Mouse (Mus musculus) left cerebral cortex, adult 8-10 months (tissue): ENCODE results near the gene Gmnn. TPM values are rescaled to one million over a fixed set of nuclear protein-coding genes. Genes with fewer than 3 reads are reported as not detected.
"Not testable (repeated sequence)": the region's sequence is repeated elsewhere in the genome, so short reads cannot be mapped to it uniquely, and the experiment has no call there.

Source experiments
- DNase-seq, 2 experiments: peaks; one replicate each; pipeline ENCODE4 v3.0.0; 2022; ENCODE audit warnings: low spot score in 2 of 2
- total RNA-seq, 4 experiments: library from RNA; stranded (reverse); gene quantifications; 2 replicates each; pipeline ENCODE4 v1.2.4; 2022

Gene Gmnn
- total RNA-seq: 1 to 10 TPM; 2.6 to 6.5 (median 5.6) TPM

DNA sequence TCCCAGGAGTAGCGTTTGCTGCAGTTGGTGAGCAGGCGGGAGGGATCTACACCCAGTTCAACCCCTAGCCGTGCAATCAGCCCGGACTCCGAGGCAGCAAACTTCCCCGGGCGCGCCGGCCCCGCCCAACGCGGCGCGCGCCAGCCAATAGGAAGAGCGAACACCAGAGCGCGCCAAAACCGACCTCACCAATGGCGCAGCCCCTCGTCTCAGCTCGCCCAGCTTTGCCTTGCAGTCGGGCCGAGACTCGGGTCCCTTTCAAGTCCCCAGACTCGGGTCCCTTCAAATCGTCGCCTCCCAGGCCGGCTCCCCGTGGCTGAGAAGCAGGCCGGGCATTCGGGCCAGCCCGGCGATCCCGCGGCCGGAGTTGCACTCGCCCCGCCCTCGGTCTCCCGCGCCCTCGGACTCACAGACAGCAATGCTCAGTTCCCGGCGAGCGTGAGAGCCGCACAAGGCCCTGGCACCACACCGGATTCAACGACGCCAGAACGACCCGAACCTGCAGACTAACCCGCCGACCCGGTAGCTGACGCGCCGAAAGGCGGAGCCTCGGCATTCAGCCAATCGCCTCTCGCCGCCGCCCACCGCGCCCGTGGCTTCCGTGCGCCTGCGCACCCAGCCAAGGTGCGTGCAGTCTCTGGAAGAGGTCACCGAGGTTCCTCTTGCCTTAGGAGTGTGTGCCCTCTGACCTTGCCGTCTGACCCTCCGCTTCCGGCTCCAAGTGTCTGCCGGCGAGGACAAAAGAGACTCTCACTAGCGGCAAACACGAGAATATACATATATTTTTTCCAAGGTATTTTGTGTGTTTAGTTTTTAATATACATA lies at the start of gene Gmnn:
Gene Gmnn, minus strand, starts transcription at position 521 of the 825 bp plus-strand sequence.
- DNase-seq: peak; percentile 75 to 76

DNA sequence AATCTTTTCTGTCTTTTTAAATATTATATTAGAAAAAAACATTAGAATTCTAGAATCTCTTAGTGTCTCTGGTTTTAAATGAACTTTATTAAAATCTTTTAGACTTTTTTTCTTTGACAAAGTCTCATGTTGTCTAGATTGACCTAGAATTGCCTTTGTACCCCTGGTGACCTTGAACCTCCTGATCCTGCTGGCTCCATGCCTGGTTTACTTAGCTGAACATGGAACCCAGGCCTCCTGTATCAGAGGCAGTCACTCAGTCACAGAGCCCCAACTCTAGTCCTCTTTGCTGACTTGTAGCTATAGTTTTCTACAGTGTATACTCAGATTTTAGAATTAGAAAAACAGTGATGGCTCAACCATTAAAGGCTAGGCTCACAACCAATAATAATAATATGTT lies 44.4 kb upstream of the Gmnn start:
- DNase-seq: no peak

DNA sequence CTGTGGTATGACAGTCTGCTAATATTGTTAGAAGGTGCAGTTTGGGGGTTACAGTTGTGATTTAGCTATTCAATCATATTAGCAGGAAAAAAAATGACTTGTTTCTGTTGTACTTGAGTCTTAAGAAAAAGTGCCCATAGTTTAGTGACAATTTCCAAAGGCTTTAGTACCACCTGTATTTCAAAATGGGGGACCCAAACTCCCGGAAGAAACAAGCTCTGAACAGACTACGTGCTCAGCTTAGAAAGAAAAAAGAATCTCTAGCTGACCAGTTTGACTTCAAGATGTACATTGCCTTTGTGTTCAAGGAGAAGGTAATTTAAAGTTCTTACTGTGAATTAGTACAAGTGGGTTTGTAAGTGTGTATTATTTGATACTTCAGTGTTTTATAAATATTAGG lies 41.5 kb upstream of the Gmnn start:
- DNase-seq: no peak

DNA sequence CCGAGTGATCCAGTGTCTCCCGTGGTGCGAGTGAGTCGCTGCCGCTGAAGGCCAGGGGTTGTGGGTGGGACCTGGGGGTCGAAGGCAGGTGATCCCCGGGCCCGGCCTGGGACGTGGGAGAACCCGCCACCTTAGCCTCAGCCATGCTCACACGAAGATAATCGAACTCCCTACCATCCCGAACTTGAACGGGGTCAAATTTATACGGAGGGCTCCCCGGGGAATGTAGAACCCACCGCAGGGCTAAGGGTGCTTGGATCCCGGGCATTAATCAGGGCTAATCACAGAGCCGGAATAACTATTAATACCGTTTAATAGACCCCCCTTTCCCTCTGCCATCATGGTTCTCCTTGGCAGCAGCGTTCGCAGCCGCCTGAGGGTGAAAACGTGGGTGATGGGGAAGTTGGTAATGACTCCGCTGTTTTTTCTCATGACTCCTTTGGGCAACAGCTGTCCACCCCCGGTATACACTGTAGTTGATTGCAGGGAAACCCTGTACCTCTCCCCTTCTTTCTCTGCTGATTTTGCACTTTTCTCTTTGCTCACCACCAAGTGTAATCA lies 40.5 kb upstream of the Gmnn start:
- peak; percentile 17 to 22 for DNase-seq

DNA sequence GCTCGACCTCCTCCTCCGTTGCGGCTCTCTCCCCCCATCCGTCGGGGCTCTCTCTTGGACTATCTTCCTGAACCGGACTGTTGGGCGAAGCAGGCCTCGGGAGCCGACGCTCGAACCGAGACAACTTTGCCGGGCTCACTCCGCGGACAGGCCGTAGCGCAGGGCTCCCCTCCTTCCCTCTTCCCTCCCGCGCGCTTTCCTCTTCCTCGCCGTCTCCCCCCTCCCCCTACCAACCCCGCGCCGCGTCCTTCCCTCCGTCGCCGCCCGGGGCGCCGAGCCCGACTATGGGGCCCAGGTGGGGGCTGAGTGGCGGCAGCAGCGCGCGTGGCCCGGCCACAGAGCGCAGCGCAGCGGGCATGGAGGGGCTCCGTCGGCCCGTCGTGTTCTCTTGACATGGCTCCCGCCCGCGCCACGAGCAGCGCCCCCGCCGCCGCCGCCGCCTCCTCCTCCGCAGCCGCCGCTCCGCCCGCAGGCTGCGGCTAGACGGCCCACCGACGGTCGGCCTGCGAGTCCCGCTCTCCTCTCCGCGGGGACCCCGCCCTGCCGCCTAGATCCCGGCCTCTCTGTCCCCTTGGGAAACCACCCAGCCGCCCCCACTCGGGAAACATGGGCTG lies 39.7 kb upstream of the Gmnn start, which contains the start of gene BC005537:
Gene BC005537, plus strand, starts transcription at position 350 of the 614 bp plus-strand sequence.
- DNase-seq: peak; percentile 24 to 36

DNA sequence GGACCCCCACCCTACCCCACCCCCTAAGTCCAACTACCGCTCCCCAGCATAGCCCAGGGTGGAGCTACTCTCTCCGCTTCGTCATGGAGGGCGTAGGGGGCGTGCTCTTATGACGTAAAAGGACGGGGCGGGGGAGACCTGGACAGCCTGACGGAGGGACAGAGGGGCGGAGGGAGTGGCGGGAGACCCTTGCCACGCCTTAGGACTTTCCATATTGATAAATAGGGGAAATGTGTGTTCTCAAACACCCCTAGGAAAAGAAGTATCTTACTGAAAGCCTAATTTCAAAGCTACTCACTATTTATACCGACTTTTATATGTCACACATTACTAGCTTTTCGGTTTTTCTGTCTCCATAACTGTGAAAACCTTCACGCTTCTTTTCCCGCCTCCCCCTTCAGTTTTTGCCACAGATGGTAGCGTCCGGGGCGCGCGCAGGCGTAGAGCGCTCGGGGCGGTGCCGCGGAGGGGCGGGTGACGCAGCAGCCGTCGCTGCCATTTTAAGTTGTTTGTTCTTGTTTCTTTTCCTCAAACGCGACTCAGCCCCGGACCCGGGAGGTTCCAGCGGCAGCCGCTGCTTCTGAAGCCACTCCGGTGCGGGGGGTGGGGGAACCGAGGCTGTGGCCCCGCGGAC lies 39.1 kb upstream of the Gmnn start:
- peak; percentile 91 to 96 for DNase-seq

DNA sequence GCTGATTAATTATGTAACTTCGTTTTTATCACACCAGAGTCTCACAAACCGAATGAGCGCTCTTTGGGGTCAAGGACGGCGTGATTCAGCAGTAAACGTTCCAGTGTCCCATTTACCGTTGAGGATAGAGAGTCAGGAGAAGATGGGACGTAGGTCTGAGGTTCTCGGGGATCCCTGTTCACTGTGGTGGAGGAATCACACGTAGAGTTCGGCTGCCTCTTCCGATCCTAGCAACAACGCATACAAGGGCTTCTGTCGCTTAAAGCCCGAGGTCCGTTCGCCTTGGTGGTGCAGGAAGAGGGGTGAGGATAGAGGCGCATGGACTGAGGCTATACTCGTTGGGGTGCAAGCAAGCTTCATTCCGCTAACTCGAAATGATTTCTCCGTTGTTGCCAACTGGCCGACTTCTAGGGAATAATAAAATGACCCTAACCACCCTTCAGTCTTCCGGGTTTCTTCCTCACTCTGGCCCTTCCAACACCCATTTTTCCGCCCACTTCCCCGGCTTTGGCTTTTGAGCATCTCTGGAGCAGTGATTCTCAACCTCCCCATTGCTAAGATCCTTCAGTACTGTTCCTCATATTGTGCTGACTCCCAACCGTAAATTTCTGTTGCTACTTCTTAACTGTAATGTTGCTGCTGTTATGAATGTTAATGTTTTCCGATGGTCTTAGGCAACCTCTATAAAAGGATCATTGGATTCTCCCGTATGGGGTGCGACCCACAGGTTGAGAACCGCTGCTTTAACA lies 38.4 kb upstream of the Gmnn start:
- DNase-seq: peak; percentile 32 to 61

DNA sequence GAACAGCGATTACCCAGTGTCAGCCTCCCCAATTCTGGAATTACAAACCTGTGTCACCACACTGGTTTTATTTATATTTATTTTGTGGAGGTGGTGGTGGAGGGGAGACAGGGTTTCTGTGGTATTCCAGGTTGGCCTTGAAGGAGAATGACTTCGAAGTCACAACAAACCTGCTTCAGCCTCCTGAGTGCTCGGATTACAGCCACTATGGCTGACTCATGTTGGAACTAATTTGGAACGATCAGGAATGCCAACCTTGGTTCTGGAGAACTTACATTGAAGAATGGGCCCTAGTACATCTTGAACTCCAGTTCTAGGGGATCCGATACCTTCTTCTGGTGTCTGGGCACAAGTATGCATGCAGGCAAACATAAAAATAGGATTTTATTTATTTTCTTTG lies 37.7 kb upstream of the Gmnn start:
- no peak for DNase-seq

DNA sequence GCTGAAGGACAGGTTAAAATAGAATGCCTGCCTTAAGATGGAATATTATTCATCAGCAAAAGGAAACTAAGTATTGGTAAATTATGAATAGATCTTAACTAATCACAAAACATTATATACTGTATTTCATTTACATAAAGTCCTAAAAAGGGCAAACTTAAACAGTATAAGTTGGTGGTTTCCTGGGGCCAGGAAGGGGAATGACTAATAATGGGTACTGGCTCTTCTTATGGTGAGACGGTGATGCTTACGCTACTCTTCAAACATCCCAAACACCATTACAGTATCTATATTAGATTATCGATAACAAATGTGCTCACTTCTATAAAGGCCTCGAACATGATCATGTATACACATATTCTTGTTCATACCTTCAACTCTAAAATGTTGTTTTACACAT lies 37.0 kb upstream of the Gmnn start:
- no peak for DNase-seq

DNA sequence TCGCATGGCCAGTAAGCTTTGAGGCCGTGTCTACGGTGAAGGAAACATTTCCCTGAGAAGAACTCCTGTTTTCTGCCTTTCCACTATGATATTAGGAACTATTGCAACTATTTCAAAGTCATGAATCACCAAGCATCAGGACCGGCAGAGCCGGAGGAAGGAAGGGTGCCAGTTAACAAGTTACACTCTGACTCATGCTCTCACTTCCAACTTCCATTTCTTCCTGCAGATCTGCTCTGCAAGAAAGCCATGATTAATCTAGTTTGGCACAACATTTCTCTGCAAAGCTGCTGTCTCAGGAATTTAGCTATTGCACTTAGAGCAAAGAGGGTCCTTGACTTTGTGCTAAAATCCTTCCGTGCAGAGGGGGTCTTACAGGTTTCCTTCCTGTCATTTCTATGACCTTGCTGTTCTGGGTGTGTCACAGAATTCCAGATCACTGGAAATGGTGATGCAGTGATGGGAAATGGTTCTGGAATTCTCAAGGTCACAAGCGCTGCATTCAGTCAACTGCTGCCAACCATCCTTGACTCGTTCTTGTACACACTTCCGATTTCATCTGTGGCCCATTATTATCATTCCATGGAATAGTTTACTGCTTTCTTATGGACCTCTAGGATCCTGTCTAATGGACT lies 30.8 kb upstream of the Gmnn start:
- DNase-seq: peak in 1 of 2 experiments; percentile 24

DNA sequence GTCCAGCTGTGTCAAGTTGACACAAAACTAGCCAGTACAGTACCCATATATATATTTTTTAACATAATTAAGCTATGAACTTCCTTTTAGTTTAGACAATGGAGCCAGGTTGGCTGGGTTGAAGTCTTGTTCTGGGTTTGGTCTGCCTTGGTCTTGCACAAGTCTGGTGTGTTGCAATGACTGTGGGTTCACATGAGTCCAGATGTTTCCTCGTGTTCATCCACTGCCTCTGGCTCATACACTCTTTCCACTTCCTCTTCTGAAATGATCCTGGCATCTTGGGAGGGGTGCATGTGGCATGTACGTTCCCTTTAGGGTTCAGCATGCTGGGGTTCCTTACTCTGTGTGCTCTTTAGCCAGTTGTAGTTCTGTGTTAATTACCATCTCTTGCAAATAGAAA lies 29.6 kb upstream of the Gmnn start:
- DNase-seq: no peak

DNA sequence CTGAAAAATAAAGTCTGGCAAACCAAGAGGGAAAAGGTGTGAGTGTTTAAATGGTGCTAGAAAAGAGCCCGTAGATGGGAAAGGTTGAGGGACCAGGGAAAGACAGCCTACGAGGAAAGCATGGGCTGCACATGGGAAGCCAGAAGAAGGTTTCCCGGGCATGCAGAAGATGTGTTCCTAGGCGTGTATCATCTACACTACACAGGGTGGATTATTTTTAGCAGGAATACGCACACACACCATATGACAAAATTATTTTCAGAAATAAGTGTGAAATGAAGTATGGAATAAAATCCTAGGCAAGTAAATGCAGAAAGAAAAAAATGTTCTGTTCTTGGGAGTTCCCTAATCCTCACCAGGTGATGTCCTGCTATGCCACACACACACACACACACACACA lies 25.8 kb upstream of the Gmnn start:
- DNase-seq: no peak

DNA sequence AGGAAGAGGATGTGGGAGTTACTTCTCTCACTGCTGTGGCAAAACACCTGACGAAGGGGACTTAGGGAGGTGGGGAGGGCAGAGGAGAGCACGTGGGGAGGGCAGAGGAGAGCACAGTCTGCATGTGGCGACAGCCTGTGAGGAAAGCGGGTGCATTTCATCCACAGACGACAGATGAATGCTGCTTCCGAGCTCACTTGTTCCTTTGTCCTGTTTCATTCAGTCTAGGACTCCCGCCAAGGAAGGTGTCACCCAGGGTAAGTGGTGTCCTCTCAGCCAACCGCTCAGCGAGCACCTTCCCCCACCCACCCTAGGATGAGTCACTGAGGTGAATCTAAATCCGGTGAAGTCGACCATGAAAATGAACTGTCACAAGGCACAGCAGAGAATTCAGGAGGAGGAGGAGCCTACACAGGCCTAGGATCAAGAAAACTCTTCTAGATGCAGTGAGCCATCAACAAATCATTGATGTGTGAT lies 24.3 kb upstream of the Gmnn start:
- DNase-seq: peak in 1 of 2 experiments; percentile 61

DNA sequence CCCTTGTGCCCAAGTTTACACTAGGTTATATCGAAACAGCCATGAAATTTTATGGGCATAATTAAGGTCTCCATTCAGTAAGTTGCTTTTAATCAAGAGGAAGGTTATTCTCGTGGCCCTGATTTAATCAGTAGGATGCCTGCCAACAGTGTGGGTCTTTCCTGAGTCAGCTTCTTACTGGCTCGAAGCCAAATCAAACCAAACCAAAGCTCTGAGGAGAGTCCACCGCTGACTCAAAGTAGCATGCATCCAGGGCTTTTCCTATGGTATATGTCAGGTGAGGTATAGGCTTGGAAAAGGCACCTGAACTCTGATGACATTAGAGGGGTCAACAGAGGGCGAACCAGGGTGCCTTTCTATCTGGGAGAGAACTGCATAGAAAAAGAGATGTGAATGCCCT lies 20.2 kb upstream of the Gmnn start:
- no peak for DNase-seq

DNA sequence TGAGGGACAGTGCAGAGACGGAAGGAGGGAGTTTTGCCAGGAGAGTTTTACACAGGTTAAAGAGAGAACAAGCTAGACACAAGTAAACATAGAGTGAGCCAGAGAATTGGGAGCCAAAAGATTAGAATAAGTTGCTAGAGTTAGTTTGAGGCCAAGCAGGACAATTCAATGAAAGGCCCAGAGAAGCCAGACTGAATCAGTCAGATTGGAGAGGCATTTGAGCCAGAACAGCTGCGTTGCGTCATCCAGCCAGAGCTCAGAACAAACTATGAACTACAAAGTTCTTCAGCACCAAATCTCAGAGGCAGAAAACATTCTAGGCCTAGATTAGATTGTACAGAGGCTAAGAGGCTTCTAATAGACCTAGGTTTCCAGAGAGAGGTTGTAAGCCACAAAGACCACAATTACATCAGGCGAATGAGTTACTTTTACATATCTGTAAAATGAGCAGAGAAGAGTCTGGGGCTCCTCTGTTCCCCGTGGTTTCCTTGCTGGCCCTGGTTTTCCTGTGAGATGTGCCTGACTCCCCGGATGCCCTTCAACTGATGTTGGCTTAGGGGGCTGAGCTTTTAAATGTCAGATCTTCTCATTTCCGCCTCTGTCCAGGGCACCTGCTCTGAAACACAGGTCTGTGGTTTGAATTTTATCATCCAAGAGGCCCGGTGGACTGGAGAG lies 17.1 kb upstream of the Gmnn start:
- no peak for DNase-seq

DNA sequence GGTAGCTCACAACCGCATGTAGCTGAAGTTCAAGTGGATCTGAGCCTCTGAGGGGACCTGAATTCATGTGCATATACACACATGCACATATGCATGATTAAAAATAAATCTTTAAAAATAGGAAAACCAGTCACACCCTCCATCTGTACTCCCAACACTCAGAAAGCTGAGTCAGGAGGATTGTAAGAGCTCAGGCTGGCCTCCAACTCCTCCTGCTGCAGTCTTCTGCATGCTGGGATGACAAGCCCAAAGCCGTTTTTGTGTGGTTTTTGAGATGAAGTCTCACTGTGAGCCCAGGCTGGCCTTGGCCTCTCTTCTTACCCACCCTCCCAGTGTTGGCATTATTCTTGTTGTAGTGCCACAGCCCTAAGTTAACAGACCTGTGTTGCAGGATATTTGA lies 16.3 kb upstream of the Gmnn start:
- no peak for DNase-seq

DNA sequence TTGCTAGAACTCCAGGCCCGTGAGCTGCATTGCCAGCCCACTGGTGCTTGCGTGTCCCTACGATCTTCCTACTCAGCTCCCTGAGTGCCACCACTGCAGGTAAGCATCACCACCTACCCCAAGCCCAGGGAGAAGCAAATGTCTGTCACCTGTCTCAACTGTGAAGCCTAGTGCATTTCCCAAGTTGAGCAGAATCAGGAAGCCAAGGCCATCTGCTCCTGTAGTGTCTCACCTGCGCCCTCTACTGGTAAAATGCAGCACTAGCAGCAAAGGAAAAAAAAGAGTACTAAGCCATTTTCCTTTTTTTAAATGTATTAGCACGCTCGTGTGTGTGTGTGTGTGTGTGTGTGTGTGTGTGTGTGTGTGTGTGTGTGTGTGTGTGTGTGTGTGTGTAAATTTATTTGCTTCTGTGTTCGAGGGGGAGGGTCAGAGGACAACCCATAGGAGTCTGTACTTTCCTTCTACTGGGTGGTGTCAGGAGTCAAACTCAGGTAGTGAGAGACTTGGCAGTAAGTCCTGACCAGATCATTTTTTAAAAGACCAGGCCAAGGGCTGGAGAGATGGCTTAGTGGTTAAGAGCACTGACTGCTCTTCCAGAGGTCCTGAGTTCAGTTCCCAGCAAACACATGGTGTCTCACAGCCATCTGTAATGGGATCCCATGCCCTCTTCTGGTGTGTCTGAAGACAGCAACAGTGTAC lies 14.6 kb upstream of the Gmnn start:
- peak in 1 of 2 experiments; percentile 25 for DNase-seq

DNA sequence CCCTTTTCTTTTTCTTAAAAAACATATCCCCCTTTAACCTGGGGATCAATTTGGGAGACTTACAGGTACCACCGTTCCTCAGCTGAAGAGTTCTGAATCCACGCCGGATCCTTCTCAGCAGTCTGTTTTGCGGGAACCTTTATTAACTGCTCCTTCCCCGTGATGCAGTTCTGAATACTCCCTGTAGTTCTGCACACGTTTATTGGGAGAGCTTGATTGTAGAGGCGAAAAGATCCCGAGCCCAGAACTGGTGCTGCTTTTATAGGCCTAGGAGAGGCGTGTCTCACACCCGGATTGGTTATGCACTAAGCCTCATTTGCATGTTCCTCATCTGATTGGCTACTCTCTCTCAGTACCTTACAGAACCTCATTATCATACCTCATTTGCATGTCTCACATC lies 9.8 kb upstream of the Gmnn start:
- DNase-seq: not testable (repeated sequence)

DNA sequence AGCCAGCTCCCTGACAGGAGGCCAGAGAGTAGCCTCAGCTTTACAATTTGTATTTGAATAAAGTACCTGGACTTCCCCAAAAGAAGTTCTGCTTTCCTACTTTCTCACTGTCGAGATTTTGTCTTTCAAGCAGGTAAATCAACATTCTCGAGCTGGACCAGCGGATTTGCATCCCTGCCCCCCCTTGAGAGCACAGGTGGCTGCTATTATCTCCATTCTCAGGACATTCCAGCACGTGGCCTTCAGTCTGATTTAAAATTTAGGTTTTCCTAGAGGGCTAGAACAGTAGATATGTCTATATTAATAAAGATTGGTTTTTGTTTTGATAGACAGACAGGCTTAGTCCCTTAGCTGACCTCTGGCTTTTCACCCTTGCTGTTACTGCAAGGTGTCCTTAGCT lies 6.1 kb upstream of the Gmnn start:
- DNase-seq: not testable (repeated sequence)

DNA sequence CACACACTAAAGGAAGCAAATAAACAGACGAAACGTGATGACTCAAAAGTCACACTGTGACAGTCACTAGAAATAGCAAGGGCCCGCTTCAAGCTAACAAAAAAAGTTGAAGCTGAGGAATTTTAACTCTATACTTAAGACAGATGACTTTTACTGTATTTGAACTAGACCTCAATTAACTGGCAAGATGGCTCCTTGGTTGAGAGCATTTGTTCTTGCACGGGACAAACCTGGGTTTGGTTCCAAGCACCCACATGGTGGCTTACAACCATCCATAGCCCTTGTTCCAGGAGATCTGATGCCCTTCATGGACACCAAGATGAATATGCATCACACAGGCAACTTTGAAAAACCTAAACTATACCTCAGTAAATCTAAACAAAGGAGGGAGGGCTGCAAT lies 531 bp upstream of the Gmnn start:
- DNase-seq: no peak
